Mouse (Mus musculus): Measurements from ENCODE around the gene Egfr. TPM values are rescaled to one million over a fixed set of nuclear protein-coding genes. Genes with fewer than 3 reads are reported as not detected.

The Egfr gene
- polyA plus RNA-seq, 1 experiment from 2014 or later: 2.4 TPM

GRCm38 (mm10) chr11:16861037-16861436, 109.0 kb downstream of the Egfr start:
- H3K9ac ChIP-seq (ENCODE audit: low read depth, low read length): no peak overlapping the region
- no peaks in the 10 kb centered on the region for H3K27me3 ChIP-seq (replicated peaks; ENCODE audit: control insufficient read depth, insufficient read depth, low read length)
- ATAC-seq (replicated peaks; ENCODE audit: low FRiP score): no peak
- no peaks in the 10 kb centered on the region for H3K9me3 ChIP-seq (ENCODE audit: control insufficient read depth, low read length)
- no peak for DNase-seq (ENCODE audit: low spot score)
- no peak overlapping the region for H3K4me3 ChIP-seq (ENCODE audit: low read depth, low read length)
- 72% methylated on average over 6 of the region's 6 CpGs for WGBS
- H3K27ac ChIP-seq (ENCODE audit: low read depth, low read length): no peak overlapping the region
- no peaks in the 10 kb centered on the region for H3K36me3 ChIP-seq (ENCODE audit: control insufficient read depth, insufficient read depth, low read length)
- H3K4me2 ChIP-seq: no peak overlapping the region
- no peaks in the 10 kb centered on the region for H3K4me1 ChIP-seq (replicated peaks; ENCODE audit: control insufficient read depth, insufficient read depth, low read length)

DNA sequence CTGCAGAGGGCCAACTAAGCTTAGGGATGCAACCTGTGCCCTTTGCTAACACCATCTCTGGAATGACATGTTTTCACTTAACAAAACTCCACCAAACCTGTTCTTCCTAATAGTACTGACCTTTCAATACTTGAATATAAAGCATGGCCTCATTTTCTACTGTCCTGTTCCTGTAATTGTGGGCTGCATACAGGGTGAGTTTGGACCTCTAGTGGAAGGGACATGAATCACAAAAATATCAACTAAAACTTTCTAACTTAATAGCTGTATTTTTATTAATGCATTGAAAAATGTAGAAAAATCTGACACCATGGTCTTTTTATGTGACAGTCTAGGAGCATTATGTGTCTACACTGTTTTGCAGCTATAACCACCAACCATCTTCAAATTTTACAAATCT, 111.5 kb downstream of the Egfr start:
- DNase-seq (ENCODE audit: low spot score) (no peak), ATAC-seq (replicated peaks; ENCODE audit: low FRiP score) (no peak)
- Histone ChIP-seq H3K4me3 (ENCODE audit: low read depth, low read length) (no peak overlapping the region), H3K9me3 (ENCODE audit: control insufficient read depth, low read length) (no peaks in the 10 kb centered on the region), H3K4me2 (no peak overlapping the region), H3K9ac (ENCODE audit: low read depth, low read length) (no peak overlapping the region), H3K27ac (ENCODE audit: low read depth, low read length) (no peak overlapping the region), H3K36me3 (ENCODE audit: control insufficient read depth, insufficient read depth, low read length) (no peaks in the 10 kb centered on the region), H3K4me1 (replicated peaks; ENCODE audit: control insufficient read depth, insufficient read depth, low read length) (no peaks in the 10 kb centered on the region), H3K27me3 (replicated peaks; ENCODE audit: control insufficient read depth, insufficient read depth, low read length) (0 out of 2 replicates have a peak, but pooled peaks cover 2% of the 10 kb centered on the region)

GRCm38 (mm10) chr11:16864980-16865561, 113.1 kb downstream of the Egfr start:
- no peak overlapping the region for H3K4me2 ChIP-seq
- no peak overlapping the region for H3K27ac ChIP-seq (ENCODE audit: low read depth, low read length)
- no peaks in the 10 kb centered on the region for H3K36me3 ChIP-seq (ENCODE audit: control insufficient read depth, insufficient read depth, low read length)
- no peak overlapping the region for H3K9ac ChIP-seq (ENCODE audit: low read depth, low read length)
- no peak overlapping the region for H3K4me3 ChIP-seq (ENCODE audit: low read depth, low read length)
- H3K4me1 ChIP-seq (replicated peaks; ENCODE audit: control insufficient read depth, insufficient read depth, low read length): no peaks in the 10 kb centered on the region
- H3K27me3 ChIP-seq (replicated peaks; ENCODE audit: control insufficient read depth, insufficient read depth, low read length): 0 out of 2 replicates have a peak, but pooled peaks cover 2% of the 10 kb centered on the region
- DNase-seq (ENCODE audit: low spot score): no peak
- H3K9me3 ChIP-seq (ENCODE audit: control insufficient read depth, low read length): no peaks in the 10 kb centered on the region
- 44% methylated on average over 3 of the region's 3 CpGs for WGBS
- peak; percentile 47 for ATAC-seq (replicated peaks; ENCODE audit: low FRiP score)

DNA sequence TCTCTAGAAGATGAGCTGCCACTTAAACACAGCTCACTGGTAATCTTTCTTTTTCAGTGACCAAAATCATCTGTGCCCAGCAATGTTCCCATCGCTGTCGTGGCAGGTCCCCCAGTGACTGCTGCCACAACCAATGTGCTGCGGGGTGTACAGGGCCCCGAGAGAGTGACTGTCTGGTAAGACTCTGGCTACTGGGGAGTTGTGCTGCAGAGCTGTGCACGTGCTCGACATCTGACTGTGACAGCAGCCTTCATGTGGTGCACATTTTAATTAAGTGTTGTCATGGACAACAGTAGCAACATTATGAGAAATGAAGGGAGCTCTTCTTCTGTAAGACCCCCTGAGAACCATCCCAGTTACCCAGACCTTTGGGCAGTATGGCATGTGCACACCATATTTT, 116.0 kb downstream of the Egfr start:
- Histone ChIP-seq H3K4me2 (no peak overlapping the region), H3K9me3 (ENCODE audit: control insufficient read depth, low read length) (no peaks in the 10 kb centered on the region), H3K27ac (ENCODE audit: low read depth, low read length) (no peak overlapping the region), H3K4me3 (ENCODE audit: low read depth, low read length) (no peak overlapping the region), H3K4me1 (replicated peaks; ENCODE audit: control insufficient read depth, insufficient read depth, low read length) (no peaks in the 10 kb centered on the region), H3K36me3 (ENCODE audit: control insufficient read depth, insufficient read depth, low read length) (no peaks in the 10 kb centered on the region), H3K27me3 (replicated peaks; ENCODE audit: control insufficient read depth, insufficient read depth, low read length) (0 out of 2 replicates have a peak, but pooled peaks cover 2% of the 10 kb centered on the region), H3K9ac (ENCODE audit: low read depth, low read length) (no peak overlapping the region)
- WGBS: 83% methylated on average over 6 of the region's 6 CpGs
- ATAC-seq (replicated peaks; ENCODE audit: low FRiP score) (no peak), DNase-seq (ENCODE audit: low spot score) (no peak)

- 59% methylated on average over 2 of the region's 2 CpGs for WGBS
- Histone ChIP-seq H3K4me2 (no peak overlapping the region), H3K27me3 (replicated peaks; ENCODE audit: control insufficient read depth, insufficient read depth, low read length) (0 out of 2 replicates have a peak, but pooled peaks cover 2% of the 10 kb centered on the region), H3K9me3 (ENCODE audit: control insufficient read depth, low read length) (no peaks in the 10 kb centered on the region), H3K4me3 (ENCODE audit: low read depth, low read length) (no peak overlapping the region), H3K4me1 (replicated peaks; ENCODE audit: control insufficient read depth, insufficient read depth, low read length) (no peaks in the 10 kb centered on the region), H3K36me3 (ENCODE audit: control insufficient read depth, insufficient read depth, low read length) (no peaks in the 10 kb centered on the region), H3K9ac (ENCODE audit: low read depth, low read length) (no peak overlapping the region), H3K27ac (ENCODE audit: low read depth, low read length) (no peak overlapping the region)
- 0 out of 2 replicates have a peak, but pooled peaks have one; percentile 21 for ATAC-seq (replicated peaks; ENCODE audit: low FRiP score)
- no peak for DNase-seq (ENCODE audit: low spot score)
Measured at GRCm38 (mm10) chr11:16869506-16869905, 117.5 kb downstream of the Egfr start.

DNA sequence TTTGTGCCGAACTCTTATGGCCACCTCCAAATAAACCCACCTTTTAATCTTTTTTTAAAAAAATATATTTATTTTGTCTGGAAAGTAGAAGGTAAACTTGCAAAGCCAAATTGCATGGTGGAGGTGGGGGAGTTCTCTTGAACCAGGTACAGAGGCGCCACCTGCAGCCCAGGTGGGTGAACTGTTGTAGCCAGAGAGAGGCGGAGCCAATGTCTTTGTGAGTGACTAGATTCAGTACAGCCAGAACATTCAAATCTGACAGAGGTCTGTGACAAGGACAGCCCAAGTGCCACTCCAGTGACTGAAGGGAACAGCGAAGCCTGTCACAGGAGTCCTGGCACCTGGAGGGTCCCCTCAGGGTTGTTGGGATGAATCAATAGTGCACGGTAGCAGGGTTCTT, 119.1 kb downstream of the Egfr start:
- no peaks in the 10 kb centered on the region for H3K4me1 ChIP-seq (replicated peaks; ENCODE audit: control insufficient read depth, insufficient read depth, low read length)
- H3K36me3 ChIP-seq (ENCODE audit: control insufficient read depth, insufficient read depth, low read length): no peaks in the 10 kb centered on the region
- no peak overlapping the region for H3K27ac ChIP-seq (ENCODE audit: low read depth, low read length)
- DNase-seq (ENCODE audit: low spot score) (no peak), ATAC-seq (replicated peaks; ENCODE audit: low FRiP score) (peak; percentile 65; the same call in 1 of the 2 replicates)
- no peaks in the 10 kb centered on the region for H3K9me3 ChIP-seq (ENCODE audit: control insufficient read depth, low read length)
- 0 out of 2 replicates have a peak, but pooled peaks cover 2% of the 10 kb centered on the region for H3K27me3 ChIP-seq (replicated peaks; ENCODE audit: control insufficient read depth, insufficient read depth, low read length)
- H3K9ac ChIP-seq (ENCODE audit: low read depth, low read length): no peak overlapping the region
- WGBS: 56% methylated on average over 5 of the region's 5 CpGs
- no peak overlapping the region for H3K4me3 ChIP-seq (ENCODE audit: low read depth, low read length)
- no peak overlapping the region for H3K4me2 ChIP-seq

GRCm38 (mm10) chr11:16877676-16878378, 125.8 kb downstream of the Egfr start:
- Histone ChIP-seq H3K4me2 (no peak overlapping the region), H3K27ac (ENCODE audit: low read depth, low read length) (no peak overlapping the region), H3K9ac (ENCODE audit: low read depth, low read length) (no peak overlapping the region), H3K36me3 (ENCODE audit: control insufficient read depth, insufficient read depth, low read length) (no peaks in the 10 kb centered on the region), H3K4me3 (ENCODE audit: low read depth, low read length) (no peak overlapping the region), H3K4me1 (replicated peaks; ENCODE audit: control insufficient read depth, insufficient read depth, low read length) (no peaks in the 10 kb centered on the region), H3K27me3 (replicated peaks; ENCODE audit: control insufficient read depth, insufficient read depth, low read length) (no peaks in the 10 kb centered on the region), H3K9me3 (ENCODE audit: control insufficient read depth, low read length) (no peaks in the 10 kb centered on the region)
- ATAC-seq (replicated peaks; ENCODE audit: low FRiP score): no peak
- DNase-seq (ENCODE audit: low spot score): no peak
- 65% methylated on average over 9 of the region's 9 CpGs for WGBS

GRCm38 (mm10) chr11:16881932-16882331, 129.9 kb downstream of the Egfr start:
- Histone ChIP-seq H3K4me2 (no peak overlapping the region), H3K9ac (ENCODE audit: low read depth, low read length) (no peak overlapping the region), H3K27ac (ENCODE audit: low read depth, low read length) (no peak overlapping the region), H3K9me3 (ENCODE audit: control insufficient read depth, low read length) (no peaks in the 10 kb centered on the region), H3K36me3 (ENCODE audit: control insufficient read depth, insufficient read depth, low read length) (no peaks in the 10 kb centered on the region), H3K4me1 (replicated peaks; ENCODE audit: control insufficient read depth, insufficient read depth, low read length) (no peaks in the 10 kb centered on the region), H3K27me3 (replicated peaks; ENCODE audit: control insufficient read depth, insufficient read depth, low read length) (no peaks in the 10 kb centered on the region), H3K4me3 (ENCODE audit: low read depth, low read length) (no peak overlapping the region)
- ATAC-seq (replicated peaks; ENCODE audit: low FRiP score): no peak
- 77% methylated on average over 4 of the region's 4 CpGs for whole genome bisulfite sequencing
- no peak for DNase-seq (ENCODE audit: low spot score)

DNA sequence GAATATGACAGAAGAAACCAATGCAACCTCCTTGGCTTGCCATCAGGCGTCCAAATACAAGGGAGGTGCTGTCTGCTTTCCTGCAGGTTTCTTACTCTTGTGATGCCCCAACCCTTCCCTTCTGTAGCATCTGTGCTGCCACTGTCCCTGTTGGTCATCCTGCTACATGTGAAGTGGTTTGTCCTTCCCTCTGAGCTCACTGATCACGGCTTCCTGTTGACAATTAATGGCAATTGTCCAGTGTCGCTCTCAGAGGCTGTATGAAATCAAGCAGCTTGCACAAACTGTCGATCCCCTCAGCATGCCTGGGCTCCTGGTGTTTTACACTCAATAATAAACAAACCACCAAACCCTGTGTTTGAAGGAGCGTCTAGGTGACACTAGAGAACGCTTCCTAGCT, 134.1 kb downstream of the Egfr start:
- no peak for ATAC-seq (replicated peaks; ENCODE audit: low FRiP score)
- no peaks in the 10 kb centered on the region for H3K4me1 ChIP-seq (replicated peaks; ENCODE audit: control insufficient read depth, insufficient read depth, low read length)
- DNase-seq (ENCODE audit: low spot score): no peak
- H3K36me3 ChIP-seq (ENCODE audit: control insufficient read depth, insufficient read depth, low read length): no peaks in the 10 kb centered on the region
- no peak overlapping the region for H3K4me2 ChIP-seq
- no peaks in the 10 kb centered on the region for H3K27me3 ChIP-seq (replicated peaks; ENCODE audit: control insufficient read depth, insufficient read depth, low read length)
- no peak overlapping the region for H3K27ac ChIP-seq (ENCODE audit: low read depth, low read length)
- no peak overlapping the region for H3K4me3 ChIP-seq (ENCODE audit: low read depth, low read length)
- WGBS: 69% methylated on average over 6 of the region's 6 CpGs
- H3K9me3 ChIP-seq (ENCODE audit: control insufficient read depth, low read length): no peaks in the 10 kb centered on the region
- H3K9ac ChIP-seq (ENCODE audit: low read depth, low read length): no peak overlapping the region

All from liver, embryonic 11.5 days (tissue).